Mouse (Mus musculus) testis, adult 10 weeks (tissue): ENCODE measurements around the gene Olfr594. TPM values are rescaled to one million over a fixed set of nuclear protein-coding genes. Genes with fewer than 3 reads are reported as not detected.

ENCODE experiments used
- polyA plus RNA-seq: library from polyadenylated mRNA; stranded (reverse); fragments of 350-450 nt; fragmentation: Illumina TruSeq; extraction: RNeasy Lipid Tissue Mini Kit (QIAGEN cat#74804); gene quantifications from one replicate; pipeline ENCODE4 v1.2.3, GENCODE M21; 2014; ENCODE audit warnings: low read depth, low replicate concordance

Olfr594 gene
- not detected for polyA plus RNA-seq

DNA sequence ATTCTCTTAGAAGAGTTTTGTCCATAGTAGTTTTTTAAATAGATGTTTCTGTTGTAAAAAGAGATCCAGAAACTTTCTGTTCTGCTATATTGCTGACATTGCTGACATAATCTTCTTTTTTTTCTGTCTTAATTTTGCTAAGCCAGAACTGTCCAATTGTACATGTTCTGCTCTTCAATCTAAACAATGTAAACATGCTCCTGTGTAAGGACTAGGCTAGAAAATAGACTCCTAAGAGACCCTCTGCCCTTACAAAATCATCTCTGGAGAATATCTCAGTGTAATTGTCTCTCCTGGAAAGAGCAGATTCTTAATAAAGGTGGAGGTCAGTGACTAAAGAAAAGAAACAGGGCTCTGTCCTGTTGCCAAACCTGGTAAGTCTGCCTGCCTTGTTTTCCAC is at the start of gene Olfr594:
Gene Olfr594 (plus strand): TSS at position 301 of the 400 bp plus-strand sequence.

DNA sequence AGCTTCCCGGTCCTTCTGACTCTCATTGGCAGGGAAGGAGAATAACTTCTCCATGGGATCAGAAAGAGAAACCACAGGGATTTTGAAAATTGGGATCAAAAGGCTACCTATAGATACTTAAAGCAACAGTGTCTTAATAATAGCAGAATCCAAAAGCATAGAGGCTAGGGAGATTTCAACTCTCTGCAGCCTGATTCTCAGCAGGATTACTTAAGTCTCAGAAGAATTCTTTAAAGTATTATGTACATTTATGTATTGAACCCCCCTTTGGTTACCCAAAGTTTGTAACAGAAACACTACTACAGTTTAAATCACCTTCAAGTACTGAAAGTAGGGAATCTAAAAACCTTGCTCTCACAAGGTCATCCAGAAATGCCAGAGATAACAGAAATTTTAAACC is 38.6 kb upstream of the Olfr594 start, which contains the start of gene Olfr591:
Gene Olfr591 (minus strand): TSS at position 101 of the 400 bp plus-strand sequence.

DNA sequence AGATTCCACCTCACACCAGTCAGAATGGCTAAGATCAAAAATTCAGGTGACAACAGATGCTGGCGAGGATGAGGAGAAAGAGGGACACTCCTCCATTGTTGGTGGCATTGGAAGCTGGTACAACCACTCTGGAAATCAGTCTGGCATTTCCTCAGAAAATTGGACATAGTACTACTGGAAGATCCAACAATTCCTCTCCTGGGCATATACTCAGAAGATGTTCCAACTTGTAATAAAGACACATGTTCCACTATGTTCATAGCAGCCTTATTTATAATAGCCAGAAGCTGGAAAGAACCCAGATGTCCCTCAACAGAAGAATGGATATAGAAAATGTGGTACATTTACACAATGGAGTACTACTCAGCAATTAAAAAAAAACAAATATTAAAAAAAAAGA is 32.3 kb upstream of the Olfr594 start, which contains the start of gene Olfr592:
Gene Olfr592 (plus strand): TSS at position 301 of the 400 bp plus-strand sequence.

DNA sequence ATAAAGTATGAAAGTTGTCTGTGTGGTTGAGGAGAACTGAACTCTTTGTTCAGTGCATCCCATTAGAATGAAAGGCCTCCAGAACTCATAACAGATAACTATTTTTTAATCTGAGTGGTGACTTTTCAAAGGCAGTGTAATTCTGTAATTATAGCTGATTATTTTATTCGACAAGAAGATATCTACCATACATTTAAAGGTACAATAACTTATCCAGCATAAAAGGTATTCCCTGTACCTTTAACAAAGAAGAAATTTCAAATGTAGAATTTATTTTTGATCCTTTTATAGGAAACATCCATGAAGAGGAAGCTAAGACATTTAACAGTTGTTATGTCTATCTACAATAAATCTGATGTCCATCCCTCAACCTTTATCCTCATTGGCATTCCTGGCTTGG is 5.2 kb upstream of the Olfr594 start, which contains the start of gene Olfr593:
Gene Olfr593 (plus strand): TSS at position 301 of the 400 bp plus-strand sequence.

DNA sequence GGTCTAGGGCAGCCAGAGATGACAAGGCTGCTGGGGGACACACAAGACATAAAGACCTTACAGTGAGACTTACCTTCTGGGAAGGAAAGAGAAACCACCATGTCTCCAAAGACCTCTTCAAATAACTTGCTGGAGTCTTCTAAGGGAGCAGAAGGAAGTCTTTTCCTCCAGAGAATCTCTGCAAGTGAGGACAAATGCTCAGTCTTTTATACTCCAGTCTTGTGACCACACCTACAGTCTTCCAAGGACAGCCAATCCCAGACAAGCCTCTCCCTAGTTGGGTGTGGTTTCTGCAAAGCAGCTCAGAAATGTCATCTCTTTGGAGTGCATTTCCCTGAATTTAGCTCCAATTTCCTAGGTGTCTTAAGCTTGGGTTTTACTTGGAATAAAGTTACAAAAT is 35.6 kb downstream of the Olfr594 start, which contains the start of gene Usp17ld:
Gene Usp17ld (minus strand): TSS at position 101 of the 400 bp plus-strand sequence.

Other genes with a start within 250 kb of the Olfr594 start
- not detected for gene Olfr577, start 241.1 kb upstream of the Olfr594 start, polyA plus RNA-seq
- not detected for gene Olfr578, start 227.7 kb upstream of the Olfr594 start, polyA plus RNA-seq
- gene Olfr582, start 179.0 kb upstream of the Olfr594 start, polyA plus RNA-seq = not detected
- gene Olfr583, start 165.7 kb upstream of the Olfr594 start, polyA plus RNA-seq = not detected
- gene Olfr584, start 135.1 kb upstream of the Olfr594 start, polyA plus RNA-seq = not detected
- not detected for gene Olfr585, start 119.3 kb upstream of the Olfr594 start, polyA plus RNA-seq
- gene Olfr586, start 91.4 kb upstream of the Olfr594 start, polyA plus RNA-seq = not detected
- not detected for gene Olfr588-ps1, start 76.1 kb upstream of the Olfr594 start, polyA plus RNA-seq
- not detected for gene Olfr589, start 60.6 kb upstream of the Olfr594 start, polyA plus RNA-seq
- not detected for gene Olfr591, start 38.7 kb upstream of the Olfr594 start, polyA plus RNA-seq
- gene Olfr592, start 32.2 kb upstream of the Olfr594 start, polyA plus RNA-seq = not detected
- not detected for gene Olfr593, start 5.1 kb upstream of the Olfr594 start, polyA plus RNA-seq
- not detected for gene Usp17ld, start 35.5 kb downstream of the Olfr594 start, polyA plus RNA-seq
- gene Olfr596, start 88.7 kb downstream of the Olfr594 start, polyA plus RNA-seq = not detected
- gene Olfr597, start 99.3 kb downstream of the Olfr594 start, polyA plus RNA-seq = not detected
- not detected for gene Olfr598, start 106.6 kb downstream of the Olfr594 start, polyA plus RNA-seq
- not detected for gene Olfr599, start 118.9 kb downstream of the Olfr594 start, polyA plus RNA-seq
- not detected for gene Olfr600, start 132.7 kb downstream of the Olfr594 start, polyA plus RNA-seq
- not detected for gene Olfr601, start 145.7 kb downstream of the Olfr594 start, polyA plus RNA-seq
- not detected for gene Olfr603, start 169.2 kb downstream of the Olfr594 start, polyA plus RNA-seq
- not detected for gene Usp17lc, start 198.1 kb downstream of the Olfr594 start, polyA plus RNA-seq
- not detected for gene Olfr605, start 228.4 kb downstream of the Olfr594 start, polyA plus RNA-seq
- not detected for gene Olfr606, start 232.1 kb downstream of the Olfr594 start, polyA plus RNA-seq
- not detected for gene Olfr607, start 247.2 kb downstream of the Olfr594 start, polyA plus RNA-seq